Mouse (Mus musculus): ENCODE results near the gene Znrd1. TPM values are rescaled to one million over a fixed set of nuclear protein-coding genes. Genes with fewer than 3 reads are reported as not detected.

Znrd1 gene
- polyA plus RNA-seq, 1 experiment from 2014 or later = 62.2 TPM

GRCm38 (mm10) chr17:36952631-36953030 is 5.7 kb downstream of the Znrd1 start:
- H3K4me1 ChIP-seq (replicated peaks; ENCODE audit: control insufficient read depth, insufficient read depth, low read length) = no peaks in the 10 kb centered on the region; the same call in 1 of the 2 replicates
- peaks cover 10% of the 10 kb centered on the region; the same call in 1 of the 2 replicates for H3K36me3 ChIP-seq (ENCODE audit: control insufficient read depth, insufficient read depth, low read length)
- ATAC-seq (replicated peaks; ENCODE audit: low FRiP score) = no peak
- no peaks in the 10 kb centered on the region for H3K9me3 ChIP-seq (ENCODE audit: control insufficient read depth, low read length)
- WGBS = 91% methylated on average over 2 of the region's 2 CpGs
- no peak overlapping the region for H3K4me2 ChIP-seq
- DNase-seq (ENCODE audit: low spot score) = no peak
- H3K27me3 ChIP-seq (replicated peaks; ENCODE audit: control insufficient read depth, insufficient read depth, low read length) = peaks cover 9% of the 10 kb centered on the region
- no peak overlapping the region for H3K4me3 ChIP-seq (ENCODE audit: low read depth, low read length)
- no peak overlapping the region for H3K27ac ChIP-seq (ENCODE audit: low read depth, low read length)
- H3K9ac ChIP-seq (ENCODE audit: low read depth, low read length) = no peak overlapping the region

GRCm38 (mm10) chr17:36950981-36951947 is 7.1 kb downstream of the Znrd1 start, which contains the start of gene Ppp1r11:
TSS of gene Ppp1r11 (minus strand) at chr17:36951741.
- Histone ChIP-seq H3K9ac (ENCODE audit: low read depth, low read length) (peak within 1 kb of the TSS; percentile 73), H3K4me3 (ENCODE audit: low read depth, low read length) (peak within 1 kb of the TSS; percentile 86), H3K4me2 (peak within 1 kb of the TSS; percentile 66), H3K27me3 (replicated peaks; ENCODE audit: control insufficient read depth, insufficient read depth, low read length) (peaks cover 22% of the 10 kb centered on the region), H3K9me3 (ENCODE audit: control insufficient read depth, low read length) (no peaks in the 10 kb centered on the region), H3K4me1 (replicated peaks; ENCODE audit: control insufficient read depth, insufficient read depth, low read length) (no peaks in the 10 kb centered on the region), H3K36me3 (ENCODE audit: control insufficient read depth, insufficient read depth, low read length) (peaks cover 7% of the 10 kb centered on the region; the same call in 1 of the 2 replicates), H3K27ac (ENCODE audit: low read depth, low read length) (peak within 1 kb of the TSS; percentile 43)
- ATAC-seq (replicated peaks; ENCODE audit: low FRiP score) (peak; percentile 95), DNase-seq (ENCODE audit: low spot score) (peak; percentile 90)
- WGBS = 2% methylated on average over 36 of the region's 36 CpGs

- Histone ChIP-seq H3K27ac (ENCODE audit: low read depth, low read length) (no peak overlapping the region), H3K4me3 (ENCODE audit: low read depth, low read length) (no peak overlapping the region), H3K36me3 (ENCODE audit: control insufficient read depth, insufficient read depth, low read length) (peaks cover 7% of the 10 kb centered on the region; the same call in 1 of the 2 replicates), H3K27me3 (replicated peaks; ENCODE audit: control insufficient read depth, insufficient read depth, low read length) (peaks cover 42% of the 10 kb centered on the region), H3K9me3 (ENCODE audit: control insufficient read depth, low read length) (no peaks in the 10 kb centered on the region), H3K4me2 (no peak overlapping the region), H3K9ac (ENCODE audit: low read depth, low read length) (no peak overlapping the region), H3K4me1 (replicated peaks; ENCODE audit: control insufficient read depth, insufficient read depth, low read length) (no peaks in the 10 kb centered on the region)
- DNase-seq (ENCODE audit: low spot score) (no peak), ATAC-seq (replicated peaks; ENCODE audit: low FRiP score) (no peak)
- 90% methylated on average over 8 of the region's 8 CpGs for WGBS
Observed at GRCm38 (mm10) chr17:36949265-36949664, 9.1 kb downstream of the Znrd1 start.

GRCm38 (mm10) chr17:36948286-36948685 is 10.1 kb downstream of the Znrd1 start:
- DNase-seq (ENCODE audit: low spot score) (no peak), ATAC-seq (replicated peaks; ENCODE audit: low FRiP score) (no peak)
- Histone ChIP-seq H3K4me2 (no peak overlapping the region), H3K4me1 (replicated peaks; ENCODE audit: control insufficient read depth, insufficient read depth, low read length) (no peaks in the 10 kb centered on the region), H3K9ac (ENCODE audit: low read depth, low read length) (no peak overlapping the region), H3K36me3 (ENCODE audit: control insufficient read depth, insufficient read depth, low read length) (peaks cover 7% of the 10 kb centered on the region; the same call in 1 of the 2 replicates), H3K9me3 (ENCODE audit: control insufficient read depth, low read length) (no peaks in the 10 kb centered on the region), H3K27ac (ENCODE audit: low read depth, low read length) (no peak overlapping the region), H3K4me3 (ENCODE audit: low read depth, low read length) (no peak overlapping the region), H3K27me3 (replicated peaks; ENCODE audit: control insufficient read depth, insufficient read depth, low read length) (peaks cover 52% of the 10 kb centered on the region)
- WGBS = 84% methylated on average over 1 of the region's 1 CpGs

- peak overlapping the region; percentile 68 for H3K4me2 ChIP-seq
- peak overlapping the region; percentile 44; the same call in 1 of the 2 replicates for H3K9ac ChIP-seq (ENCODE audit: low read depth, low read length)
- no peak overlapping the region for H3K27ac ChIP-seq (ENCODE audit: low read depth, low read length)
- H3K36me3 ChIP-seq (ENCODE audit: control insufficient read depth, insufficient read depth, low read length) = peaks cover 7% of the 10 kb centered on the region; the same call in 1 of the 2 replicates
- H3K4me1 ChIP-seq (replicated peaks; ENCODE audit: control insufficient read depth, insufficient read depth, low read length) = 0 out of 2 replicates have a peak, but pooled peaks cover 4% of the 10 kb centered on the region
- 1% methylated on average over 62 of the region's 62 CpGs for WGBS
- no peak for ATAC-seq (replicated peaks; ENCODE audit: low FRiP score)
- H3K27me3 ChIP-seq (replicated peaks; ENCODE audit: control insufficient read depth, insufficient read depth, low read length) = peaks cover 63% of the 10 kb centered on the region
- peak; percentile 62 for DNase-seq (ENCODE audit: low spot score)
- peak overlapping the region; percentile 40 for H3K4me3 ChIP-seq (ENCODE audit: low read depth, low read length)
- no peaks in the 10 kb centered on the region for H3K9me3 ChIP-seq (ENCODE audit: control insufficient read depth, low read length)
Observed at GRCm38 (mm10) chr17:36947051-36947819, 11.1 kb downstream of the Znrd1 start.

GRCm38 (mm10) chr17:36944121-36944775 is 14.1 kb downstream of the Znrd1 start:
- Histone ChIP-seq H3K9me3 (ENCODE audit: control insufficient read depth, low read length) (no peaks in the 10 kb centered on the region), H3K27ac (ENCODE audit: low read depth, low read length) (no peak overlapping the region), H3K9ac (ENCODE audit: low read depth, low read length) (no peak overlapping the region), H3K4me3 (ENCODE audit: low read depth, low read length) (no peak overlapping the region), H3K27me3 (replicated peaks; ENCODE audit: control insufficient read depth, insufficient read depth, low read length) (peaks cover 83% of the 10 kb centered on the region), H3K36me3 (ENCODE audit: control insufficient read depth, insufficient read depth, low read length) (peaks cover 6% of the 10 kb centered on the region; the same call in 1 of the 2 replicates), H3K4me2 (no peak overlapping the region), H3K4me1 (replicated peaks; ENCODE audit: control insufficient read depth, insufficient read depth, low read length) (0 out of 2 replicates have a peak, but pooled peaks cover 4% of the 10 kb centered on the region)
- 23% methylated on average over 9 of the region's 9 CpGs for WGBS
- DNase-seq (ENCODE audit: low spot score) (no peak), ATAC-seq (replicated peaks; ENCODE audit: low FRiP score) (no peak)

GRCm38 (mm10) chr17:36943691-36944090 is 14.7 kb downstream of the Znrd1 start:
- Histone ChIP-seq H3K9ac (ENCODE audit: low read depth, low read length) (no peak overlapping the region), H3K4me1 (replicated peaks; ENCODE audit: control insufficient read depth, insufficient read depth, low read length) (0 out of 2 replicates have a peak, but pooled peaks cover 4% of the 10 kb centered on the region), H3K27ac (ENCODE audit: low read depth, low read length) (no peak overlapping the region), H3K9me3 (ENCODE audit: control insufficient read depth, low read length) (no peaks in the 10 kb centered on the region), H3K4me3 (ENCODE audit: low read depth, low read length) (no peak overlapping the region), H3K4me2 (no peak overlapping the region), H3K36me3 (ENCODE audit: control insufficient read depth, insufficient read depth, low read length) (peaks cover under 1% of the 10 kb centered on the region; the same call in 1 of the 2 replicates), H3K27me3 (replicated peaks; ENCODE audit: control insufficient read depth, insufficient read depth, low read length) (peaks cover 84% of the 10 kb centered on the region)
- WGBS = 21% methylated on average over 5 of the region's 5 CpGs
- ATAC-seq (replicated peaks; ENCODE audit: low FRiP score) (no peak), DNase-seq (ENCODE audit: low spot score) (no peak)
